Mouse (Mus musculus): Measurements from ENCODE around the gene Gm42669. TPM values are rescaled to one million over a fixed set of nuclear protein-coding genes. Genes with fewer than 3 reads are reported as not detected.

Gm42669 gene
- total and polyA plus RNA-seq, 2 experiments from 2014 or later, result 0.21 to 0.29 TPM

GRCm38 (mm10) chr5:107518602-107519001 is 11.2 kb downstream of the Gm42669 start:
- Histone ChIP-seq H3K27me3 (ENCODE audit: insufficient read depth, low read length) (no peaks in the 10 kb centered on the region), H3K9ac (no peak overlapping the region), H3K4me1 (ENCODE audit: insufficient read depth) (no peaks in the 10 kb centered on the region), H3K27ac (ENCODE audit: low read depth, low read length) (no peak overlapping the region), H3K36me3 (ENCODE audit: insufficient read depth) (0 out of 2 replicates have a peak, but pooled peaks cover 5% of the 10 kb centered on the region), H3K4me2 (ENCODE audit: low read depth) (no peak overlapping the region), H3K9me3 (ENCODE audit: low read length) (no peaks in the 10 kb centered on the region), H3K4me3 (ENCODE audit: low read depth, low read length) (no peak overlapping the region)
- no peak for DNase-seq
- no peak for TF ChIP-seq CTCF (IDR thresholded peaks at IDR 0.05; ENCODE audit: low read depth)
- ATAC-seq, result no peak
- 59% methylated on average over 4 of the region's 4 CpGs for WGBS

- Histone ChIP-seq H3K9ac (no peak overlapping the region), H3K4me1 (ENCODE audit: insufficient read depth) (no peaks in the 10 kb centered on the region), H3K36me3 (ENCODE audit: insufficient read depth) (0 out of 2 replicates have a peak, but pooled peaks cover under 1% of the 10 kb centered on the region), H3K27ac (ENCODE audit: low read depth, low read length) (no peak overlapping the region), H3K9me3 (ENCODE audit: low read length) (no peaks in the 10 kb centered on the region), H3K4me3 (ENCODE audit: low read depth, low read length) (no peak overlapping the region), H3K4me2 (ENCODE audit: low read depth) (no peak overlapping the region), H3K27me3 (ENCODE audit: insufficient read depth, low read length) (no peaks in the 10 kb centered on the region)
- 92% methylated on average over 6 of the region's 6 CpGs for WGBS
- no peak for ATAC-seq
- TF ChIP-seq CTCF (IDR thresholded peaks at IDR 0.05; ENCODE audit: low read depth), result no peak
- DNase-seq, result no peak
Measured at GRCm38 (mm10) chr5:107521386-107521785, 14.0 kb downstream of the Gm42669 start.

GRCm38 (mm10) chr5:107521897-107522296 is 14.5 kb downstream of the Gm42669 start:
- Histone ChIP-seq H3K36me3 (ENCODE audit: insufficient read depth) (no peaks in the 10 kb centered on the region), H3K27me3 (ENCODE audit: insufficient read depth, low read length) (no peaks in the 10 kb centered on the region), H3K27ac (ENCODE audit: low read depth, low read length) (no peak overlapping the region), H3K4me2 (ENCODE audit: low read depth) (no peak overlapping the region), H3K9ac (no peak overlapping the region), H3K4me1 (ENCODE audit: insufficient read depth) (no peaks in the 10 kb centered on the region), H3K9me3 (ENCODE audit: low read length) (no peaks in the 10 kb centered on the region), H3K4me3 (ENCODE audit: low read depth, low read length) (no peak overlapping the region)
- ATAC-seq (no peak), DNase-seq (no peak)
- no peak for TF ChIP-seq CTCF (IDR thresholded peaks at IDR 0.05; ENCODE audit: low read depth)
- WGBS, result 79% methylated on average over 7 of the region's 7 CpGs

- Histone ChIP-seq H3K27me3 (ENCODE audit: insufficient read depth, low read length) (no peaks in the 10 kb centered on the region), H3K36me3 (ENCODE audit: insufficient read depth) (no peaks in the 10 kb centered on the region), H3K27ac (ENCODE audit: low read depth, low read length) (no peak overlapping the region), H3K4me2 (ENCODE audit: low read depth) (no peak overlapping the region), H3K9me3 (ENCODE audit: low read length) (no peaks in the 10 kb centered on the region), H3K4me3 (ENCODE audit: low read depth, low read length) (no peak overlapping the region), H3K4me1 (ENCODE audit: insufficient read depth) (no peaks in the 10 kb centered on the region), H3K9ac (no peak overlapping the region)
- 85% methylated on average over 10 of the region's 10 CpGs for WGBS
- TF ChIP-seq CTCF (IDR thresholded peaks at IDR 0.05; ENCODE audit: low read depth), result no peak
- ATAC-seq, result no peak
- DNase-seq, result no peak
Measured at GRCm38 (mm10) chr5:107524281-107524680, 16.9 kb downstream of the Gm42669 start.

DNA sequence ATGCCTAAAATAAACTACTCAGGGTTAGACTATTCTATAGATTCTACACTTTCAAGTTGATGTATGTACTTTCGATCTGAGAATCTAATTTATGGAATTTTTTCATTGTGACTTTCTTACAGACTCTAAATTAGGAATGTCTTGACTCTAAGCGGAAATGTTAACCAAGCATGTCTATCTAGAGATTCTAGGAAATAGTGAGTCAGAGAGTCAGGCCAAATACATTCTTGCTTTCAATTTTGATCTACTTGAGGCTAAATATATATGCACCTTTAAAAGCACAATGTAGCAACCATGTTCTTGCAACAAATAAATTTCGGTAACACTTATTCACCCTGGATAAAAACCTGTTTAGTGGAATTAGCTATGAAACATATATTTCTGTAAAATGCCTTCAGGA is 21.4 kb downstream of the Gm42669 start:
- DNase-seq (no peak), ATAC-seq (no peak)
- H3K9ac ChIP-seq, result no peak overlapping the region
- H3K27me3 ChIP-seq (ENCODE audit: insufficient read depth, low read length), result no peaks in the 10 kb centered on the region
- no peak overlapping the region for H3K4me2 ChIP-seq (ENCODE audit: low read depth)
- no peaks in the 10 kb centered on the region for H3K36me3 ChIP-seq (ENCODE audit: insufficient read depth)
- H3K9me3 ChIP-seq (ENCODE audit: low read length), result no peaks in the 10 kb centered on the region
- no peak overlapping the region for H3K4me3 ChIP-seq (ENCODE audit: low read depth, low read length)
- no peak for TF ChIP-seq CTCF (IDR thresholded peaks at IDR 0.05; ENCODE audit: low read depth)
- no peaks in the 10 kb centered on the region for H3K4me1 ChIP-seq (ENCODE audit: insufficient read depth)
- WGBS, result 94% methylated on average over 3 of the region's 3 CpGs
- no peak overlapping the region for H3K27ac ChIP-seq (ENCODE audit: low read depth, low read length)

GRCm38 (mm10) chr5:107533590-107533989 is 26.2 kb downstream of the Gm42669 start:
- Histone ChIP-seq H3K27ac (ENCODE audit: low read depth, low read length) (no peak overlapping the region), H3K4me1 (ENCODE audit: insufficient read depth) (no peaks in the 10 kb centered on the region), H3K9me3 (ENCODE audit: low read length) (no peaks in the 10 kb centered on the region), H3K4me3 (ENCODE audit: low read depth, low read length) (no peak overlapping the region), H3K27me3 (ENCODE audit: insufficient read depth, low read length) (no peaks in the 10 kb centered on the region), H3K9ac (no peak overlapping the region), H3K36me3 (ENCODE audit: insufficient read depth) (no peaks in the 10 kb centered on the region), H3K4me2 (ENCODE audit: low read depth) (no peak overlapping the region)
- ATAC-seq, result no peak
- 71% methylated on average over 2 of the region's 2 CpGs for WGBS
- no peak for DNase-seq
- TF ChIP-seq CTCF (IDR thresholded peaks at IDR 0.05; ENCODE audit: low read depth), result no peak

GRCm38 (mm10) chr5:107534581-107534980 is 27.2 kb downstream of the Gm42669 start, which contains the start of gene 1700028K03Rik:
Gene 1700028K03Rik (plus strand): TSS chr5:107534709.
- H3K4me2 ChIP-seq (ENCODE audit: low read depth), result no peak within 1 kb of the TSS
- ATAC-seq (no peak), DNase-seq (no peak)
- H3K36me3 ChIP-seq (ENCODE audit: insufficient read depth), result no peaks in the 10 kb centered on the region
- H3K9me3 ChIP-seq (ENCODE audit: low read length), result no peaks in the 10 kb centered on the region
- no peak within 1 kb of the TSS for H3K9ac ChIP-seq
- no peaks in the 10 kb centered on the region for H3K4me1 ChIP-seq (ENCODE audit: insufficient read depth)
- TF ChIP-seq CTCF (IDR thresholded peaks at IDR 0.05; ENCODE audit: low read depth), result no peak
- H3K4me3 ChIP-seq (ENCODE audit: low read depth, low read length), result no peak within 1 kb of the TSS
- H3K27me3 ChIP-seq (ENCODE audit: insufficient read depth, low read length), result no peaks in the 10 kb centered on the region
- WGBS, result 78% methylated on average over 15 of the region's 15 CpGs
- H3K27ac ChIP-seq (ENCODE audit: low read depth, low read length), result no peak within 1 kb of the TSS
